Mouse (Mus musculus) heart, postnatal 10 days (tissue): ENCODE results near the gene Trp53rkb. TPM values are rescaled to one million over a fixed set of nuclear protein-coding genes. Genes with fewer than 3 reads are reported as not detected.

Experiments
- DNase-seq, 2 experiments: peaks; one replicate each; pipeline ENCODE4 v3.0.0; 2021
- intact Hi-C: fragments of 180-260 bp; cut with DNase I; formaldehyde crosslinking; loops from one replicate; pipeline ENCODE4 v1.15.1; 2025
- total RNA-seq, 2 experiments: library from RNA; stranded (reverse); gene quantifications; 2 replicates each; pipeline ENCODE4 v1.2.3; 2021

Trp53rkb gene
- total RNA-seq, 2 experiments from 2014 or later, result 3.0 to 3.2 TPM

DNA sequence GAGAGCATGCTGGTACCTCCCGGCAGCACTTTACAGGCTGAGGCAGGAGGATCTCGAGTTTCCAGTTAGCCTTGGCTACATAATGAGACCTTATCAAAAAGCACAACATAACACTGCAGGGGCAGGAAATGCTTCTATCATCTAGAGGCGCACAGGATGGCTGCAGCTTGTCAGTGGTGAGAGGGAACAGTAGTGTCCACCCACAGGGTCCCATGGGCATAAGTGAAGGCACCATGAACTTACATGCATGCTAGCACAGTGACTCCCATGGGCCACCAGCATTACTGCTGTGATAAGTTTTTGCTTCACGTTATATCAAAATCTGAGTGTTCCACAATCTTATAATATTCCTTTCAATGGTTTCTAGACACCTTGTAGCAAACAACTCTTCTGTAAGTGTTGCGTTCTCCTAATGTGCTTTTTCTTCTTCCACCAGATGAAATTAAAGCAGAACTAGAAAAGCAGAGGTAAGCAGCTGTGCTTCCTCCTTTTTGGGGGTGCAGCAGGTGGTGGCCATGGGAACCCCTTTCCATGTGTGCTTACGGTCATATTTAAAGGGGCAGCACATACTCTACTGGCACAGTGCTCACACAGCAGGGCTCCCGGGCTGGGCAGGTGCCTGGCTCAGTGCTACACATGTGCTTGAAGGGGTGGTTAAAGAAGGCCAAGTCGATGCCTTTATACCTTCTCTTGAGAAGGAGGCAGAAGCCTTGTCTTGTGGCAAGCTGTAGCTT lies 34.3 kb downstream of the Trp53rkb start:
- intact Hi-C loops, result no loop called here
- DNase-seq, result no peak

DNA sequence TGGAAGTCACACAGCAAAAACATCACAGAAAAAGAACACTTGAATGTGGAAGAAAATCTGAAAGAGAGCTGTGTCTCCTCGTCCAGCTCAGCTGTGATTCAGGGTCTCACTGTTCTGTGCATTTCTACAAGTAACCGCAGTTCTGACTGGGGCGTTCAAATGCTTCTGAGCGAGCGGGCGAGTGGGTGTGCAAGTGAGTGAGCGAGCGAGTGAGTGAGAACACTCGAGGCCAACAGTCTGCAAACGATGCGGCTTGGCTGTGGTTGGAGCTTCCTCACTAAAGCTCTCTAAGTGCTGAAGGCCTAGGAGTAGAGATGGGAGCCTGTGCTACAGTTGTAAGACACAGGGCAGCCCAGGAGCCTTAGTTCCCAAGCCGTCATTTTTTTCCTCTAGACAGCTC lies 36.0 kb downstream of the Trp53rkb start:
- no peak for DNase-seq
- intact Hi-C loops, result no loop called here

DNA sequence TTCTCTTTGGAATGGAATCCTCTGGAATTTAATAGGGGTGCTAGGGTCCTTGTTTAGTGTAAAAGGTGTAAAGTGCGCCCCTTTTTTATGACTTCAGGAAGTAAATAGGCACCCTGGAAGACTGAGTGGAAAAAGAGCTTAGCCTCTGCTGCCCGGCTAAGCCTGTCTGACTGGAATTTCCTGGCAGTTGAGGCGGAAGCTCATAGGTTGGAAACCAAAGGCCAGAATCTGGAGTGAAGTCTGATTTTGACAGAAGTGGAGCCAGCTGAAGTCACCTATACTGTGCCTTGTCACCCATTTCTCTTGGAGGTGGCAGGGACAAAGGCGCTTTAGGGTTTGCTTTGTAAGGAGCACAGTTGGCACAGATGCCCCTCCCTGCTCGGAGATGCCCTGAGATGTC lies 38.0 kb downstream of the Trp53rkb start:
- intact Hi-C loops, result no loop called here
- no peak for DNase-seq

DNA sequence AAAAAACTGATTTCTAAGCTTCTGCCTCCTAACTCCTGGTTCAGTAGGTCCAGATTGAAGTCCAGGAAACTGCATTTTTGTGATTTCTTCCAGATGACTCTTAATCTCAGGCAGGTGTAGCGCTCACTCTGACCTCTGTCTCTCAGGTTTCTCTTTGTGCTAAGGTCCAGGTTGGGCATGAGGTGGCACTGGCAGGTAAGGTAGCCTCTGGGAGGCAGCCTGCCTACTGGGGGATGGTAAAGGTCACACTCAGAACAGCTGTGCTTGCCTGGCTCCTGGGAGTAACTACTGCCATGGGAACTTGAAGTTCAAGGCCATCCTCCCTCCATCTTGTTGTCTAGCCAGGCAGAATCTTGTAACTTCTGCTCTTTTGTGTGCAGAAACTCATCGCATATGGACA lies 41.8 kb downstream of the Trp53rkb start:
- intact Hi-C loops, result no loop called here
- DNase-seq, result no peak

DNA sequence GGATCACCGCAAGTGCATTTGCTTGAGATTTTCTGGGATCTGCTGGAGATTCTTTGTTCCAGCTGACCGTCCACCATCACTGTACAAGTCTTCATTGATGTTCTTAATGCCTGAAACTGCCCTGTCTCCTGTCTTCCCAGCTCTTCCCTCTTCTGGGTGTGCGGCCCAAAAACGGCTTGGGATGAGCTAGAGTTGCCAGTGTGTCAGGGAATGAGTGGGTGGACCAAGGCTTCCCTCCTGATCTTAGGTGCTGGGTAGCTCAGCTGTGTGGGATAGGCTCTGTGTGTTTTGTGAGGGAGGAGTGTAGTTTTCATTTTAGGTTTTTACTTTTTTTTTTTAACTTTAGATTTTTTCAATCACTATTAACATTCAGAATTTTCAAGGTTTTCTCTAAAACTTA lies 42.5 kb downstream of the Trp53rkb start:
- intact Hi-C loops, result no loop called here

DNA sequence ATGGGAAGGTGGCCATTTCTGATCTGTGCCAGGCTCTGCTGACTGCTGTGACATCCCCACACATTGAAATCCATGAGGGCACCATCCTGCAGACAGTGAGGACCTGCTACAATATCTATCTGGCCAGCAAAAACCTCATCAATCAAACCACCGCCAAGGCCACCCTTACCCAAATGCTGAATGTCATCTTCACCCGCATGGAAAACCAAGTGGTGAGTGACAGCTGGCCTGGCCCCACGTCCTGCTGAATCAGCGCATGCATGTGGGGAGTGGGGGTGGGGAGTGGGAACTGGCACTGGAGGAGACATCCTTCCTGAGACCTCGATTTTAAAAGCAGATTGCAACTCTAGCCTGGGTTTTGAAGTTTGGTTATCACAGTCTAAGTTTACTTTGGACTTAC lies 43.2 kb downstream of the Trp53rkb start:
- intact Hi-C loops, result no loop called here
- no peak for DNase-seq

More for the DNA sequence above, 42.5 kb downstream of the Trp53rkb start:
- DNase-seq, result no peak

DNA sequence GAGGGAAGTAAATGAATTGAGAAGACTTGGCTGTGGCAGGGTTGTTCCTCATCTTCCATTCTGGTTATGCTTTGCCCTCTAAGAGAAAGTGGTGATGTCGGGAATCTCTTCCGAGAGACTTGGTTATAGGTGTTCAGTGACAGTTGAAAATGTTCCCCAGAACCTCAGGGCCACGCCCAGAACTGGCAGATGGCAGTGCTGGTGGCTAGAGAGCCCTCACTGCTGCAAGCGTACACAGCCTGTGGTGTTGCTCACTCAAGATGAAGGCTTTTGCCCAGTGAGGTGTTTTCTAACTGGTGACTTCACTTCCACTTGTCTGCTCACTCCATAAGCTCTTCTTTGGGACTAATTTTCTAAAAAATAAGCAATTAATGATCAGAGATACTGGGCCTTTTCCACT lies 49.5 kb downstream of the Trp53rkb start:
- DNase-seq, result no peak
- intact Hi-C loops, result no loop called here

Other genes with a start within 250 kb of the Trp53rkb start
- 10 to 100 TPM; 12.1 to 17.7 TPM for gene Prex1, start 78.7 kb upstream of the Trp53rkb start, total RNA-seq
- 10 to 100 TPM; 40.1 to 43.4 TPM for gene Arfgef2, start 13.1 kb downstream of the Trp53rkb start, total RNA-seq
- gene Cse1l, start 113.5 kb downstream of the Trp53rkb start, total RNA-seq, result 10 to 100 TPM; 48.0 to 53.0 TPM
- gene Stau1, start 203.8 kb downstream of the Trp53rkb start, total RNA-seq, result 10 to 100 TPM; 54.2 TPM
- 10 to 100 TPM; 17.5 to 18.3 TPM for gene Ddx27, start 222.7 kb downstream of the Trp53rkb start, total RNA-seq